Mouse (Mus musculus) urinary bladder, adult 2 months (tissue): ENCODE results near the gene Rock2. TPM values are rescaled to one million over a fixed set of nuclear protein-coding genes. Genes with fewer than 3 reads are reported as not detected.

ENCODE experiments used
- polyA plus RNA-seq: library from polyadenylated mRNA; depleted of rRNA; stranded (reverse); fragments of >200 nt; gene quantifications from 2 replicates; pipeline ENCODE4 v1.2.3, GENCODE M21; 2012; rRNA removed

Rock2 gene
- polyA plus RNA-seq, 1 experiment, result 42.1 TPM

Other genes starting within 250 kb of the Rock2 start
- gene Ntsr2, start 241.5 kb upstream of the Rock2 start, polyA plus RNA-seq, result 0.13 and 0.22 TPM in 2 replicates
- gene Greb1, start 94.0 kb upstream of the Rock2 start, polyA plus RNA-seq, result 0.29 and 0.35 TPM in 2 replicates
- 26.5 and 27.9 TPM in 2 replicates for gene E2f6, start 83.9 kb upstream of the Rock2 start, polyA plus RNA-seq
- gene Pqlc3, start 105.5 kb downstream of the Rock2 start, polyA plus RNA-seq, result 23.4 and 24.4 TPM in 2 replicates
- 0.07 and 0.47 TPM in 2 replicates for gene 2410004P03Rik, start 116.8 kb downstream of the Rock2 start, polyA plus RNA-seq